Mouse (Mus musculus) limb, embryonic 14.5 days (tissue): Measurements from ENCODE around the gene Mptx1. TPM values are rescaled to one million over a fixed set of nuclear protein-coding genes. Genes with fewer than 3 reads are reported as not detected.
"Not testable (repeated sequence)": the region's sequence is repeated elsewhere in the genome, so short reads cannot be mapped to it uniquely, and the experiment has no call there.

Experiments
- ATAC-seq: fragments of 200-750 bp; cut with Nextera tagmentation; 2 replicates; pipeline ENCODE4 v1.8.0; 2017; ENCODE audit warnings: low read depth, moderate number of reproducible peaks, moderate TSS enrichment; ENCODE audit not compliant: low FRiP score
- DNase-seq: peaks from one replicate; pipeline ENCODE4 v3.0.0-alpha.2; 2015; ENCODE audit warnings: low spot score
- H3K27ac ChIP-seq: fragments of 300-500 bp; sonication (generic); replicated peaks from 2 replicates; pipeline ENCODE4 v1.5.1; 2014; ENCODE audit warnings: low read depth, mild to moderate bottlenecking, low read length, moderate library complexity, mixed read lengths
- H3K27me3 ChIP-seq: fragments of 300-500 bp; sonication (generic); 2 replicates; pipeline ENCODE4 v1.6.1; 2014; ENCODE audit warnings: low read length, mixed read lengths; ENCODE audit not compliant: control insufficient read depth, insufficient read depth
- H3K36me3 ChIP-seq: fragments of 300-500 bp; sonication (generic); 2 replicates; pipeline ENCODE4 v1.6.1; 2014; ENCODE audit warnings: mild to moderate bottlenecking, low read length, moderate library complexity, mixed read lengths; ENCODE audit not compliant: control insufficient read depth, insufficient read depth
- H3K4me1 ChIP-seq: fragments of 300-500 bp; sonication (generic); 2 replicates; pipeline ENCODE4 v1.6.1; 2014; ENCODE audit warnings: antibody characterized with exemption, low read length, mixed read lengths; ENCODE audit not compliant: control insufficient read depth, insufficient read depth
- H3K4me2 ChIP-seq: fragments of 300-500 bp; sonication (generic); replicated peaks from 2 replicates; pipeline ENCODE4 v1.6.1; 2014; ENCODE audit warnings: low read depth, mild to moderate bottlenecking, low read length, moderate library complexity; ENCODE audit not compliant: severe bottlenecking
- H3K4me3 ChIP-seq: fragments of 300-500 bp; sonication (generic); replicated peaks from 2 replicates; pipeline ENCODE4 v1.5.1; 2014; ENCODE audit warnings: low read length
- H3K9ac ChIP-seq: fragments of 300-500 bp; sonication (generic); 2 replicates; pipeline ENCODE4 v1.6.1; 2014; ENCODE audit warnings: mild to moderate bottlenecking, low read depth, low read length, moderate library complexity; ENCODE audit not compliant: severe bottlenecking
- H3K9me3 ChIP-seq: fragments of 300-500 bp; sonication (generic); 2 replicates; pipeline ENCODE4 v1.6.1; 2016; ENCODE audit warnings: low read length; ENCODE audit not compliant: control insufficient read depth
- POLR2A ChIP-seq: fragments of 200-500 bp; IDR thresholded peaks from 2 replicates; pipeline ENCODE4 v1.8.0; 2012; ENCODE audit warnings: inconsistent platforms, mild to moderate bottlenecking, moderate library complexity, borderline replicate concordance; ENCODE audit not compliant: insufficient read depth, insufficient read length; ENCODE audit errors: extremely low read depth
- WGBS: fragments of 180-500 bp; shearing (Covaris S2); extraction: QIAGEN DNeasy Blood & Tissue Kit; methylation state at CpG from one replicate; pipeline ENCODE4 v1.1.7; 2014; 5-methylcytosine and 5-hydroxymethylcytosine counted together
- polyA plus RNA-seq, 2 experiments: library from polyadenylated mRNA; depleted of rRNA in 1 of 2; stranded (reverse) in 1 of 2; unstranded in 1 of 2; fragments of >200 nt; fragmentation: Nextera tagmentation in 1 of 2; extraction: Ambion mirVana in 1 of 2; gene quantifications; 2 replicates each; pipeline versions ENCODE4 v1.2.1 to v1.2.3; 2012 to 2014

Gene Mptx1
- polyA plus RNA-seq (2012; rRNA removed) (not detected in 2 replicates), polyA plus RNA-seq (2014; fragmentation: Nextera tagmentation; extraction: Ambion mirVana) (not detected in 2 replicates)

- Histone ChIP-seq H3K4me1 (no peaks in the 10 kb centered on the region), H3K9me3 (no peaks in the 10 kb centered on the region), H3K27me3 (no peaks in the 10 kb centered on the region), H3K9ac (no peak within 1 kb of the TSS), H3K4me2 (no peak within 1 kb of the TSS), H3K27ac (no peak within 1 kb of the TSS), H3K4me3 (no peak within 1 kb of the TSS), H3K36me3 (no peaks in the 10 kb centered on the region)
- ATAC-seq (no peak), DNase-seq (no peak)
- TF ChIP-seq POLR2A: no peak
These were observed at the start of gene Mptx1 for GRCm38 (mm10) chr1:174330218-174330617. TSS of gene Mptx1 (plus strand) at chr1:174330518.

DNA sequence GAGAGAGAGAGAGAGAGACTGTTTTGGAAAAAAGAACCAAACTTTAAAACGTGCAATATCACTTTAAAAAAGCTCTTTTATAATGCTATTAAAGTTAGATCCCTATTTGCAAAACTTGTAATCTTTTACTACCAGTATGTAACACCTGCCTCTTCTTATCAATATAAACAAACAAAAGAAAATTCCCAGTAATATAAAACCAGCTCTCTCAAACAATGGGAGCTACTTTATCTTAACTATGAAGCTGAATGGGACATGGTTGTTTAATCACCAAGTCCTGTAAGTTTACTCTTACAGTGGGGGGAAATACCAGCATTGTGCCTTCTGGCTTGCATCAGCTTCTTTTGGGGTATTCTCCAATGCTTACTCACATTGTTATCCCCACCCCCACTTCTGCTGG, 27.2 kb upstream of the Mptx1 start:
- DNase-seq: no peak
- H3K4me2 ChIP-seq: no peak overlapping the region
- H3K36me3 ChIP-seq: no peaks in the 10 kb centered on the region
- no peak for TF ChIP-seq POLR2A
- WGBS: 36% methylated on average over 1 of the region's 1 CpGs
- no peaks in the 10 kb centered on the region for H3K9me3 ChIP-seq
- ATAC-seq: no peak
- no peaks in the 10 kb centered on the region for H3K4me1 ChIP-seq
- H3K27me3 ChIP-seq: no peaks in the 10 kb centered on the region
- no peak overlapping the region for H3K9ac ChIP-seq
- no peak overlapping the region for H3K27ac ChIP-seq
- H3K4me3 ChIP-seq: no peak overlapping the region

GRCm38 (mm10) chr1:174317308-174317707, 13.0 kb upstream of the Mptx1 start:
- Histone ChIP-seq H3K4me3 (no peak overlapping the region), H3K9me3 (no peaks in the 10 kb centered on the region), H3K36me3 (no peaks in the 10 kb centered on the region), H3K4me1 (no peaks in the 10 kb centered on the region), H3K27me3 (no peaks in the 10 kb centered on the region), H3K27ac (no peak overlapping the region), H3K9ac (no peak overlapping the region), H3K4me2 (no peak overlapping the region)
- WGBS: 79% methylated on average over 2 of the region's 2 CpGs
- no peak for ATAC-seq
- TF ChIP-seq POLR2A: no peak
- DNase-seq: no peak

GRCm38 (mm10) chr1:174353636-174354035, 23.3 kb downstream of the Mptx1 start:
- not testable (repeated sequence) for H3K9me3 ChIP-seq, H3K27ac ChIP-seq, ATAC-seq, H3K27me3 ChIP-seq, H3K4me2 ChIP-seq, H3K4me1 ChIP-seq, H3K36me3 ChIP-seq, H3K4me3 ChIP-seq, DNase-seq, H3K9ac ChIP-seq
- WGBS: 65% methylated on average over 1 of the region's 1 CpGs

DNA sequence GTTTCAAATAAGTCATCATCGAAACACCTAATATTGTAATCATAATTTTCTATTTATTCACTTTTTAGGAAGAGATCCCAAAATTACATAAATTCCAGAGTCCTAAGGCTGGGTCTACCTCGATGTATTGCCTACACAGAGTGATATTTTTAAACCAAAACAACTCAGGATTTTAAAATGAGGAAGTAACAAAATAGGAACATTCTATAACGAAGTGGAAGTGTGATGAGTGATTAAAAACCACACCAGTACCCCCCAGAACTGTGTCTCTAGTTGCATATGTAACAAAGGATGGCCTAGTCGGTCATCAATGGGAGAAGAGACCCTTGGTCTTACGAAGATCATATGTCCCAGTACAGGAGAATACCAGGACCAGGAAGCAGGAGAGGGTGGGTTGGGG, 24.3 kb downstream of the Mptx1 start:
- no peak for TF ChIP-seq POLR2A
- H3K27me3 ChIP-seq: no peaks in the 10 kb centered on the region
- no peaks in the 10 kb centered on the region for H3K36me3 ChIP-seq
- no peak overlapping the region for H3K27ac ChIP-seq
- H3K4me3 ChIP-seq: no peak overlapping the region
- 73% methylated on average over 5 of the region's 5 CpGs for WGBS
- DNase-seq: no peak
- H3K4me2 ChIP-seq: no peak overlapping the region
- H3K4me1 ChIP-seq: no peaks in the 10 kb centered on the region
- no peak for ATAC-seq
- H3K9me3 ChIP-seq: no peaks in the 10 kb centered on the region
- no peak overlapping the region for H3K9ac ChIP-seq

DNA sequence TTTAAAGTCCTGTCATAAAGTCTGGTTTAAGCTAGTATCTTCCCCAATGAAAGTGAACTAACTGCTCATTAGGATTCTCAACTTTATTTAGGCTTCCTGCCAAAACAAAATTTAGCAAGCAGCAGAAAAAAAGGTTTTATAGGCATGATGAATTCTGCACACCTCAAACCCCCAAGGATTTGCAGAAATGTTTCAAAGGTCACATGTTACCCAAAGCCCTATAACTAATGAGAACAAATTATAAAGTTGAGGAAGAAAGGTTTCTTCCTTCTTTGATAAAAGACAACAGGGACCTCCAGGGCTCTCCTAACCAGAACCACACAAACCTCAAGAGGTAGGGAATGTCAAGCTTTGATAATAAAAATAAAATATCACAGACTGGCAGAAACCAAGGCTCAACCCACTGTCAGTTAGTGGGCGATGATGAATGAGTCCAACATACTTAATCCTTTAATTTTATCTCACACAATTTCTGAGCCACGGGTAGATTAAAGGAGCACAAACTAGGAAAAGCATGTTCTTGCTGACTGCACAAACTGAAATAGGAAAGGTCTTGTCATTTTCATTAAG, 34.6 kb downstream of the Mptx1 start, which contains the start of gene Olfr417:
TSS of gene Olfr417 (plus strand) at position 241 of the 570 bp plus-strand sequence.
- Histone ChIP-seq H3K9me3 (no peaks in the 10 kb centered on the region), H3K27me3 (no peaks in the 10 kb centered on the region), H3K36me3 (no peaks in the 10 kb centered on the region), H3K4me1 (no peaks in the 10 kb centered on the region), H3K9ac (no peak within 1 kb of the TSS), H3K4me3 (no peak within 1 kb of the TSS), H3K4me2 (no peak within 1 kb of the TSS), H3K27ac (no peak within 1 kb of the TSS)
- DNase-seq (no peak), ATAC-seq (no peak)
- no peak for TF ChIP-seq POLR2A
- WGBS: 71% methylated on average over 2 of the region's 2 CpGs
